Mouse (Mus musculus) embryonic facial prominence, embryonic 11.5 days (tissue): ENCODE data around the gene Mxra7. TPM values are rescaled to one million over a fixed set of nuclear protein-coding genes. Genes with fewer than 3 reads are reported as not detected.
"Not testable (repeated sequence)": the region's sequence is repeated elsewhere in the genome, so short reads cannot be mapped to it uniquely, and the experiment has no call there.

ENCODE experiments used
- ATAC-seq: fragments of 200-750 bp; cut with Nextera tagmentation; replicated peaks from 2 replicates; pipeline ENCODE4 v1.8.0; 2017; ENCODE audit warnings: low read depth; ENCODE audit not compliant: insufficient number of reproducible peaks, low FRiP score, low TSS enrichment
- DNase-seq: peaks from one replicate; pipeline ENCODE4 v3.0.0-alpha.2; 2015; ENCODE audit warnings: low spot score
- H3K27ac ChIP-seq: fragments of 300-500 bp; sonication (generic); replicated peaks from 2 replicates; pipeline ENCODE4 v1.5.1; 2014; ENCODE audit warnings: mild to moderate bottlenecking, low read depth, low read length, control low read depth
- H3K27me3 ChIP-seq: fragments of 300-500 bp; sonication (generic); 2 replicates; pipeline ENCODE4 v1.6.1; 2014; ENCODE audit warnings: mild to moderate bottlenecking, low read length, moderate library complexity, mixed read lengths; ENCODE audit not compliant: control insufficient read depth, insufficient read depth
- H3K36me3 ChIP-seq: fragments of 300-500 bp; sonication (generic); replicated peaks from 2 replicates; pipeline ENCODE4 v1.6.1; 2014; ENCODE audit warnings: low read depth, mild to moderate bottlenecking, low read length, moderate library complexity, mixed read lengths; ENCODE audit not compliant: control insufficient read depth, insufficient read depth
- H3K4me1 ChIP-seq: fragments of 300-500 bp; sonication (generic); 2 replicates; pipeline ENCODE4 v1.6.1; 2014; ENCODE audit warnings: low read length, mixed read lengths; ENCODE audit not compliant: control insufficient read depth, insufficient read depth
- H3K4me2 ChIP-seq: fragments of 300-500 bp; sonication (generic); 2 replicates; pipeline ENCODE4 v1.6.1; 2014; ENCODE audit warnings: low read depth, mild to moderate bottlenecking, control low read depth, low read length, moderate library complexity
- H3K4me3 ChIP-seq: fragments of 300-500 bp; sonication (generic); 2 replicates; pipeline ENCODE4 v1.5.1; 2014; ENCODE audit warnings: low read depth, low read length, control low read depth
- H3K9ac ChIP-seq: fragments of 300-500 bp; sonication (generic); replicated peaks from 2 replicates; pipeline ENCODE4 v1.6.1; 2014; ENCODE audit warnings: mild to moderate bottlenecking, control low read depth, low read length
- H3K9me3 ChIP-seq: fragments of 300-500 bp; sonication (generic); replicated peaks from 2 replicates; pipeline ENCODE4 v1.6.1; 2016; ENCODE audit warnings: mild to moderate bottlenecking, low read length, inconsistent platforms, mixed read lengths; ENCODE audit not compliant: control insufficient read depth
- WGBS: fragments of 180-500 bp; shearing (Covaris S2); extraction: QIAGEN DNeasy Blood & Tissue Kit; methylation state at CpG from one replicate; pipeline ENCODE4 v1.1.7; 2014; 5-methylcytosine and 5-hydroxymethylcytosine counted together
- polyA plus RNA-seq: library from polyadenylated mRNA; unstranded; fragments of >200 nt; fragmentation: Nextera tagmentation; extraction: Ambion mirVana; gene quantifications from 2 replicates; pipeline ENCODE4 v1.2.1, GENCODE M21; 2014

Gene Mxra7
- polyA plus RNA-seq, 1 experiment from 2014 or later = 18.1 TPM

GRCm38 (mm10) chr11:116850085-116850484, 22.2 kb upstream of the Mxra7 start:
- 0 out of 2 replicates have a peak overlapping the region, but pooled peaks have one; percentile 7 for H3K4me3 ChIP-seq
- H3K27me3 ChIP-seq = no peaks in the 10 kb centered on the region
- peak overlapping the region; percentile 21; the same call in 1 of the 2 replicates for H3K4me2 ChIP-seq
- no peaks in the 10 kb centered on the region for H3K4me1 ChIP-seq
- peaks cover 3% of the 10 kb centered on the region for H3K36me3 ChIP-seq
- DNase-seq (no peak), ATAC-seq (no peak)
- no peak overlapping the region; the same call in 1 of the 2 replicates for H3K9ac ChIP-seq
- H3K27ac ChIP-seq = no peak overlapping the region
- no peaks in the 10 kb centered on the region for H3K9me3 ChIP-seq
- 69% methylated on average over 4 of the region's 4 CpGs for WGBS

- Histone ChIP-seq H3K9me3 (no peaks in the 10 kb centered on the region), H3K36me3 (peaks cover 3% of the 10 kb centered on the region), H3K9ac (no peak overlapping the region), H3K4me3 (no peak overlapping the region), H3K4me2 (no peak overlapping the region), H3K27ac (no peak overlapping the region), H3K27me3 (no peaks in the 10 kb centered on the region), H3K4me1 (no peaks in the 10 kb centered on the region)
- ATAC-seq (no peak), DNase-seq (no peak)
Observed at GRCm38 (mm10) chr11:116849587-116849986, 21.7 kb upstream of the Mxra7 start.

GRCm38 (mm10) chr11:116848877-116849178, 21.0 kb upstream of the Mxra7 start:
- H3K4me1 ChIP-seq, H3K36me3 ChIP-seq, H3K9ac ChIP-seq, H3K27me3 ChIP-seq, H3K9me3 ChIP-seq, DNase-seq, H3K4me2 ChIP-seq, H3K4me3 ChIP-seq, H3K27ac ChIP-seq, ATAC-seq: not testable (repeated sequence)
- WGBS = 83% methylated on average over 2 of the region's 2 CpGs

- no peak overlapping the region for H3K4me2 ChIP-seq
- no peak for DNase-seq
- no peaks in the 10 kb centered on the region for H3K9me3 ChIP-seq
- H3K4me3 ChIP-seq = no peak overlapping the region
- H3K9ac ChIP-seq = no peak overlapping the region
- no peaks in the 10 kb centered on the region for H3K27me3 ChIP-seq
- peaks cover 3% of the 10 kb centered on the region for H3K36me3 ChIP-seq
- H3K27ac ChIP-seq = no peak overlapping the region
- no peaks in the 10 kb centered on the region; the same call in 1 of the 2 replicates for H3K4me1 ChIP-seq
- ATAC-seq = no peak
- WGBS = 87% methylated on average over 5 of the region's 5 CpGs
Observed at GRCm38 (mm10) chr11:116848086-116848876, 20.4 kb upstream of the Mxra7 start.

GRCm38 (mm10) chr11:116847187-116848085, 19.6 kb upstream of the Mxra7 start:
- WGBS = 93% methylated on average over 3 of the region's 3 CpGs
- Histone ChIP-seq H3K9me3 (no peaks in the 10 kb centered on the region), H3K4me2 (no peak overlapping the region), H3K27ac (no peak overlapping the region), H3K4me1 (no peaks in the 10 kb centered on the region; the same call in 1 of the 2 replicates), H3K27me3 (no peaks in the 10 kb centered on the region), H3K9ac (no peak overlapping the region), H3K36me3 (peaks cover 3% of the 10 kb centered on the region), H3K4me3 (no peak overlapping the region)
- no peak for ATAC-seq
- DNase-seq = no peak

GRCm38 (mm10) chr11:116846593-116847181, 18.8 kb upstream of the Mxra7 start:
- Histone ChIP-seq H3K9me3 (no peaks in the 10 kb centered on the region), H3K4me3 (no peak overlapping the region), H3K4me2 (no peak overlapping the region), H3K4me1 (no peaks in the 10 kb centered on the region; the same call in 1 of the 2 replicates), H3K36me3 (peaks cover 3% of the 10 kb centered on the region), H3K27me3 (no peaks in the 10 kb centered on the region), H3K27ac (no peak overlapping the region), H3K9ac (no peak overlapping the region)
- DNase-seq = no peak
- ATAC-seq = no peak
- 84% methylated on average over 4 of the region's 4 CpGs for WGBS

GRCm38 (mm10) chr11:116843261-116844233, 15.7 kb upstream of the Mxra7 start, which contains the start of the genes Mettl23 and Jmjd6:
TSS of gene Mettl23 (plus strand) at chr11:116843278.
TSS of gene Jmjd6 (minus strand) at chr11:116843449.
- Histone ChIP-seq H3K9me3 (no peaks in the 10 kb centered on the region), H3K4me1 (no peaks in the 10 kb centered on the region; the same call in none of the 2 replicates), H3K4me2 (peak within 1 kb of the TSS; percentile 84), H3K36me3 (no peaks in the 10 kb centered on the region; the same call in 1 of the 2 replicates), H3K4me3 (peak within 1 kb of the TSS; percentile 83), H3K9ac (peak within 1 kb of the TSS; percentile 89), H3K27ac (peak within 1 kb of the TSS; percentile 96), H3K27me3 (no peaks in the 10 kb centered on the region)
- DNase-seq (peak; percentile 97), ATAC-seq (peak; percentile 93)
- WGBS = under 1% methylated on average over 65 of the region's 72 CpGs
